Mouse (Mus musculus): ENCODE measurements around the gene Ccdc116. TPM values are rescaled to one million over a fixed set of nuclear protein-coding genes. Genes with fewer than 3 reads are reported as not detected.

The Ccdc116 gene
- polyA plus RNA-seq, 1 experiment from 2014 or later, result 0.45 TPM

DNA sequence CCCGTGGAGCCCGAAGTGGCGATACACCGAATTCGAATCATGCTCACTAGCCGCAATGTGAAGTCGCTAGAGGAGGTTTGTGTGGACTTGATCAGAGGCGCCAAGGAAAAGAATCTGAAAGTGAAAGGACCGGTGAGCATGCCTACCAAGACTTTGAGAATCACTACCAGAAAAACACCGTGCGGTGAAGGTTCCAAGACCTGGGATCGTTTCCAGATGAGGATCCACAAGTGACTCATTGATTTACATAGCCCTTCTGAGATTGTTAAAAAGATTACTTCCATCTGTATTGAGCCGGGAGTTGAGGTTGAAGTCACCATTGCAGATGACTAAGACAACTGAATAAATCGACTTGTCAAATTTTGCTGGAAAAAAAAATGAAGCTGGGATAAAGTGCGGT is 9.7 kb downstream of the Ccdc116 start:
- Histone ChIP-seq H3K4me1 (ENCODE audit: control insufficient read depth, low read depth, low read length) (no peaks in the 10 kb centered on the region; the same call in 1 of the 2 replicates), H3K27me3 (ENCODE audit: control insufficient read depth, insufficient read depth, low read depth, low read length) (no peaks in the 10 kb centered on the region), H3K4me2 (ENCODE audit: low read depth, low read length) (no peak overlapping the region), H3K9me3 (replicated peaks; ENCODE audit: control insufficient read depth, low read length) (no peaks in the 10 kb centered on the region), H3K9ac (ENCODE audit: low read depth, low read length) (no peak overlapping the region), H3K4me3 (ENCODE audit: low read depth, low read length) (no peak overlapping the region), H3K36me3 (ENCODE audit: control insufficient read depth, insufficient read depth) (no peaks in the 10 kb centered on the region), H3K27ac (ENCODE audit: low read length) (no peak overlapping the region)
- no peak for ATAC-seq (ENCODE audit: low read depth)
- WGBS (ENCODE audit: insufficient replicate concordance), result 70% methylated on average over 15 of the region's 15 CpGs

DNA sequence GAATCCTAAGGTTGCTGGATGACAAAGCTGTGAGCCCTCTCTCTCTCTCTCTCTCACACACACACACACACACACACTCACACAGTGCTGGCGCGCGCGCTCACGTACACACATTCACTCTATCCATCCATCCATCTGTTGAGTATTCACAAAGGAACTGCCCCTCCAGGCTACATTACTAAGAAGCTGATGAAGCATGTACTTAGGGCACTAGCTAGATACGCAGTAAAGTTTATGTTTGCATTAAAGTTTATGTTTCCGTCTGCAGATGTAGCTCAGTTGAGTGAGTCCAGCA is 14.2 kb downstream of the Ccdc116 start:
- Histone ChIP-seq H3K27ac (ENCODE audit: low read length) (no peak overlapping the region), H3K4me1 (ENCODE audit: control insufficient read depth, low read depth, low read length) (peaks cover 9% of the 10 kb centered on the region), H3K4me3 (ENCODE audit: low read depth, low read length) (peak overlapping the region; percentile 93), H3K9ac (ENCODE audit: low read depth, low read length) (peak overlapping the region; percentile 66), H3K36me3 (ENCODE audit: control insufficient read depth, insufficient read depth) (no peaks in the 10 kb centered on the region), H3K9me3 (replicated peaks; ENCODE audit: control insufficient read depth, low read length) (no peaks in the 10 kb centered on the region), H3K27me3 (ENCODE audit: control insufficient read depth, insufficient read depth, low read depth, low read length) (no peaks in the 10 kb centered on the region), H3K4me2 (ENCODE audit: low read depth, low read length) (peak overlapping the region; percentile 100)
- 40% methylated on average over 7 of the region's 7 CpGs for WGBS (ENCODE audit: insufficient replicate concordance)
- no peak for ATAC-seq (ENCODE audit: low read depth)

DNA sequence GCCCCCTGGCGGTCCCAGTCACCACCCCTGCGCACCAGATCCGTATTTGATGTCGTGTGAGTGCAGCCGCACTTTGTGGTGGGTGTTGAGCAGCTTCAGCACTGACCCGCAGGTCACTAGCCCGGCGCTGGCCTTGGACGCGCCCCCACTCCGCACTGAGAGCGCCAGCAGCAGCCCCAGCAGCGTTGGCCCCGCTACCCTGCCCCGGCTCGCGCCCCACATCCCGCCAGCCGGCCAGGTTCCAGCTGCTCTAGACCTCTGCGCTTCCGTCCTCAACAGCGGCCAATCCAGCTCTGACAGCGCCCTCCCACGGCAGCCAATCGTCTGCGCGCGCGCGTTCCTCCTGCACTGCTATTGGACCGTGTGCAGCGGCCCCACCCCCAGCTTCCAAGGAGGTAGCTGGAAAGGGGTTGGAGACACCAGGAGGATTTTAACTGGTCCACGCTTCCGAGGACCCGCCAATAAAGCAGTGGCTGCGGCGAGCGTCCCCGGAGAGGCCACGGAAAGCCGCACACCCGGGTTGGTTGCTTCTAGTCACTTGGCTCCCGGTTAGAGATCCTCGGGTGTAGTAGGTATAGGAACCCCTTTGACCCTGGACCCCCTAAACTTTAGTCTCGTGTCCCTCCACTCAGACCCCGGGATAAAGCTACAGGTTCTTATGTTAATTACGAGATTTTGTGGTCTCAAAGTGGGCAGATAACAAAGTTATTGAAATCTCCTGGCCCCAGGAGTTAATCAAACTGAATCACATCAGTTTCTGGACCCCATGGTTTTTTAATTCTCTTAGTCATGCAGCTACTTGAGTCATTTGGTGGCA is 14.7 kb downstream of the Ccdc116 start, which contains the start of gene Sdf2l1:
Gene Sdf2l1 (minus strand): TSS at position 295 of the 817 bp plus-strand sequence.
- Histone ChIP-seq H3K36me3 (ENCODE audit: control insufficient read depth, insufficient read depth) (no peaks in the 10 kb centered on the region), H3K4me3 (ENCODE audit: low read depth, low read length) (peak within 1 kb of the TSS; percentile 93), H3K4me2 (ENCODE audit: low read depth, low read length) (peak within 1 kb of the TSS; percentile 100), H3K27me3 (ENCODE audit: control insufficient read depth, insufficient read depth, low read depth, low read length) (no peaks in the 10 kb centered on the region), H3K9me3 (replicated peaks; ENCODE audit: control insufficient read depth, low read length) (no peaks in the 10 kb centered on the region), H3K9ac (ENCODE audit: low read depth, low read length) (peak within 1 kb of the TSS; percentile 82), H3K27ac (ENCODE audit: low read length) (peak within 1 kb of the TSS; percentile 62), H3K4me1 (ENCODE audit: control insufficient read depth, low read depth, low read length) (peaks cover 9% of the 10 kb centered on the region)
- peak; percentile 99 for ATAC-seq (ENCODE audit: low read depth)
- under 1% methylated on average over 47 of the region's 47 CpGs for WGBS (ENCODE audit: insufficient replicate concordance)

DNA sequence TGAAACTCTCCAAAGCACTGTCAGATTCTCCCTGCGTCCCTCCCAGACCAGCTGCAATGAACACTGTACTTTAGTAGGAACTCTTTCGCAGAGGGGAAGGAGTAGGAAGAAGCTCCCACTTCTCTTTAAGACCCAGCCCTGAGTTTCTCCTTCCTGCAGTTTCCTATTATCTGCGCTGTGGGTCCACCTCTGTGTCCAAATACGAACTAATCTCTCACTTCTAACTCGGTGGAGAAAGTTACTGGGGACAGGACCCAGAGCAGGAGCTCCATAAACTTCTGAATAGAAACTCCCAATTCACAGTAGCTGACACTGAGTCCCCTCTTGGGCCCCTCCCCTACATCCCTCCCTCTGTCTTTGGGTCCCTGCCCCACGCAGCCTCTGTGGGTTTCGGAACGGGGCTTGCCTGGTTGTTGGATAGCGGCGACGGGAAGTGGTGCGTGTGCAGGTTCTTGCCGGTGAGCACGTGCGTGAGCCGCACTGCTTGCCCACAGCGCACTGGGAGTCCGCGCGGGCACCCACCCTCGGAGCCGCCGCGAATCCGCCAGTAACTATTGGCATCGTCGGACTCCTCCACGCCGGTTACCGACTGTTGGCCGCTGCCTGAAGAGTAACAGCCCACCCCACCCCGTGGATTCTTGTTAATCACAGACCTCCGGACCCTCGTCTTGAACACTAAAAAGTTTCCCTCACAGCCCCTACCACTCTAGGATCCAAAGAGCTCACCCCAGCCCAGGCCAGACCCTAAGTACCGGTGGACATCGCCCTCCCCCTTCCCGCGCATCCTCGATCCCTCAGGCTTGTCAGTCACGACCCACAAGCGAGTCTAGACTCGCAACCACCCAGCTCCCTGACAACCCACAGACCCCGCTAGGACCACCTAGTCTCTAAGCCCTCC is 15.6 kb downstream of the Ccdc116 start:
- 2% methylated on average over 43 of the region's 43 CpGs for WGBS (ENCODE audit: insufficient replicate concordance)
- no peak for ATAC-seq (ENCODE audit: low read depth)
- Histone ChIP-seq H3K4me1 (ENCODE audit: control insufficient read depth, low read depth, low read length) (peaks cover 9% of the 10 kb centered on the region), H3K4me3 (ENCODE audit: low read depth, low read length) (peak overlapping the region; percentile 93), H3K9me3 (replicated peaks; ENCODE audit: control insufficient read depth, low read length) (no peaks in the 10 kb centered on the region), H3K27ac (ENCODE audit: low read length) (peak overlapping the region; percentile 62), H3K9ac (ENCODE audit: low read depth, low read length) (peak overlapping the region; percentile 82), H3K36me3 (ENCODE audit: control insufficient read depth, insufficient read depth) (no peaks in the 10 kb centered on the region), H3K27me3 (ENCODE audit: control insufficient read depth, insufficient read depth, low read depth, low read length) (no peaks in the 10 kb centered on the region), H3K4me2 (ENCODE audit: low read depth, low read length) (peak overlapping the region; percentile 100)

DNA sequence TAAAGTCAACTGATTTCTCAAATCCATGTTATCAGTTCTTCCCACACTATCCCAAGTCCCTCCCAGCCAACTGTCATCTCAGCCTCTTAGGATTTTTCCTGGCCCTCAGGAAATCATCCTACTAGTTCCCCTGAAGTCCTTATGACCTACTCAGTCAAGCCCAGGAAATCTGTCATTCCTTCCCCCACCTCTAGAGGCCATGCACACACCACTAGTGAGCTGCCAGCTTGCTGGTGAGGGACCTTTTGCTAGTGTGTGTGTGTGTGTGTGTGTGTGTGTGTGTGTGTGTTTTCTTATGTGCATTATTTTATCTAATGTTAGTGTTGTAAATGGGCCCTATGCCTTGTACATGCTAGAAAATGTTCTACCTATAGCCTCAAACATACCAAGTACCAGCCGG is 19.7 kb downstream of the Ccdc116 start:
- Histone ChIP-seq H3K36me3 (ENCODE audit: control insufficient read depth, insufficient read depth) (no peaks in the 10 kb centered on the region), H3K4me2 (ENCODE audit: low read depth, low read length) (no peak overlapping the region), H3K4me3 (ENCODE audit: low read depth, low read length) (no peak overlapping the region), H3K27ac (ENCODE audit: low read length) (no peak overlapping the region), H3K9me3 (replicated peaks; ENCODE audit: control insufficient read depth, low read length) (no peaks in the 10 kb centered on the region), H3K4me1 (ENCODE audit: control insufficient read depth, low read depth, low read length) (peaks cover 25% of the 10 kb centered on the region), H3K27me3 (ENCODE audit: control insufficient read depth, insufficient read depth, low read depth, low read length) (no peaks in the 10 kb centered on the region), H3K9ac (ENCODE audit: low read depth, low read length) (no peak overlapping the region)
- ATAC-seq (ENCODE audit: low read depth), result no peak
- whole genome bisulfite sequencing (ENCODE audit: insufficient replicate concordance), result 88% methylated on average over 1 of the region's 1 CpGs

DNA sequence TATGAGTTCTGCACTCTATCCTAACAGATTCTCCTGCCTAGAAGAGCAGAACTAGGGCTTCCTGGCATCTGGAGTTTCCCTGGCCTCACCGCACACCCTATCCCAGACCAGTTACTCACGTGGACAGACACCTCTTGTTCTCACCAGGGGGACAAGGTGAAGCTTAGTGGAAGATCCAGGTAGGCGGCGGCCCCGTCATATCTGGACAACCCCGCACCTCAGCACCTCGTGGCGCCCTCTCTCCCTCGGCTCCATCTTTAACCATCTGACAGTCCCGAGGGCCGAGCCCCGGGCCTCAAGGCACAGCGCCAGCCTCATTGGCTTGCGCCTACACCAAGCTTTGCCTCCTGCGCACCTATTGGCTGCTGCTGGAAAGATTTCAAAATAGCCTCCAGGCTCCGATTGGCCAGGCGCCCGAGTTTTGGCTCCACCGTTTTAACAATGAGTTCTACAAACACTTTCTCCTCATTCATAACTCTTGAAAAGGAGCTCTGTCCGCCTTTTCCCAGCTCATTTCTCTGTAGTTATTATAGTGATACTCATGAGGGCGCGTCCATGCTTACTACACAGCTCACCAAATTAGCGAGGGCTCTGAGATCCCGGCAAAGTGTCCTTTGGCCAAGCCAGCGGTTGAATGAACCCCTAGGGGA is 22.0 kb downstream of the Ccdc116 start, which contains the start of gene 2610318N02Rik:
Gene 2610318N02Rik (minus strand): TSS at position 297 of the 650 bp plus-strand sequence.
- peak; percentile 99 for ATAC-seq (ENCODE audit: low read depth)
- Histone ChIP-seq H3K27ac (ENCODE audit: low read length) (peak within 1 kb of the TSS; percentile 55; the same call in 1 of the 2 replicates), H3K27me3 (ENCODE audit: control insufficient read depth, insufficient read depth, low read depth, low read length) (no peaks in the 10 kb centered on the region), H3K9me3 (replicated peaks; ENCODE audit: control insufficient read depth, low read length) (no peaks in the 10 kb centered on the region), H3K4me3 (ENCODE audit: low read depth, low read length) (peak within 1 kb of the TSS; percentile 60), H3K36me3 (ENCODE audit: control insufficient read depth, insufficient read depth) (no peaks in the 10 kb centered on the region), H3K9ac (ENCODE audit: low read depth, low read length) (peak within 1 kb of the TSS; percentile 66), H3K4me2 (ENCODE audit: low read depth, low read length) (peak within 1 kb of the TSS; percentile 91), H3K4me1 (ENCODE audit: control insufficient read depth, low read depth, low read length) (peaks cover 16% of the 10 kb centered on the region)
- under 1% methylated on average over 25 of the region's 25 CpGs for WGBS (ENCODE audit: insufficient replicate concordance)

DNA sequence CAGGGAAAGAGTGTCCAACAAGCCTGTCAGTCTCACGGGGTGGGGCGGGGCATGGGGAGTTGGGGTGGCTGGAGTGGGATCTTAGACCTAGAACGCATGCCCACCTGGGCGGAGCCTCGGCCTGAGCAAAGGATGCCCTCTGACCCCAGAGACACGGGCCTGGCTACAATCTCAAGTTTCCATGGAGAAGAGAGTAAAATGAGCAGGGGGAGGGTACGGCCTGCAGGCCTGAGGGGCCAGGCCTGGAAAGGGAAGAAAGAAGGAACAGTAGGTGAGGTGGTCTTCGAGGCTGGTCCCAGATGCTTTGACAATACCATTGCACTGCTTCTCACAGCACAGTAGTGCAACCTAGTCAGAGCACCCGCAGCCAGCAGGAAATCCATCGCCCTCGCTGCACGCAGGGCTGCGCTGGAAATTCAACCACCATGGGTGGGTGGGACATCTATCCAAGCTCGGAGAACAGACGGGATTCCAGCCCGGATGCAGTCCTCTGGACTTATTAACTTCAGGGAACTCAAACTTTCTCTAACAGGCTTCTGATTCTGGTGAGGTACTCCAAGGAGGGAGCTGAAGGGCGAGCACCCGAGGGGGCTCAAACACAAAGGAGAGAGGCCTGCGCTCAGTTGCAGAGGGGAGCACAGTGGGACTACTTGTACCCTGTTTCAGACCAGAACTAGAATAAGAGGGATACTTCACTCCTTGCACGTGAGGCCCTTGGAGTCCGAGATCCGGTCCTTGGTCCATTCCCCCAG is 22.7 kb downstream of the Ccdc116 start:
- H3K36me3 ChIP-seq (ENCODE audit: control insufficient read depth, insufficient read depth), result no peaks in the 10 kb centered on the region
- peak overlapping the region; percentile 91 for H3K4me2 ChIP-seq (ENCODE audit: low read depth, low read length)
- H3K4me3 ChIP-seq (ENCODE audit: low read depth, low read length), result peak overlapping the region; percentile 60
- no peaks in the 10 kb centered on the region for H3K27me3 ChIP-seq (ENCODE audit: control insufficient read depth, insufficient read depth, low read depth, low read length)
- no peak overlapping the region for H3K27ac ChIP-seq (ENCODE audit: low read length)
- no peaks in the 10 kb centered on the region for H3K9me3 ChIP-seq (replicated peaks; ENCODE audit: control insufficient read depth, low read length)
- peaks cover 16% of the 10 kb centered on the region for H3K4me1 ChIP-seq (ENCODE audit: control insufficient read depth, low read depth, low read length)
- no peak for ATAC-seq (ENCODE audit: low read depth)
- H3K9ac ChIP-seq (ENCODE audit: low read depth, low read length), result peak overlapping the region; percentile 66
- 7% methylated on average over 22 of the region's 22 CpGs for WGBS (ENCODE audit: insufficient replicate concordance)

DNA sequence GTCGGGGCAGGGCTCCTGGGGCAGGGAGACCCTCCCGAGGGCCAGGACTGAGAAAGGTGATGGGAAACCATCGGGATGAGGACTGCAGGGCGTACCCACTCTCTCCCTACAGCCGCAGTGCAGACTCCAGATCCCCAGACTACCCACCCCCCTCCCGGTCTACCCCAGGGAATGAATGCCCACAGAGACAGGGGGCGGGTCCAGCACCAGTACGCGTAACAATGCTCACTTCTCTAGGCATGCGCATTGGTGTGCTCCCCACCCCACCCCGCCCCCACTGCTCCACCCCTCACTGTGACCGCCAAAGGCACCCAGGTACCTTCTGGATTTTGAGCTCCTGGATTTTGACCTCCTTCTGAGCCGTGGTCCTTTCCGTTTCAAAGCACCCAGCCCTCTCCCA is 25.5 kb downstream of the Ccdc116 start:
- Histone ChIP-seq H3K27me3 (ENCODE audit: control insufficient read depth, insufficient read depth, low read depth, low read length) (no peaks in the 10 kb centered on the region), H3K9me3 (replicated peaks; ENCODE audit: control insufficient read depth, low read length) (no peaks in the 10 kb centered on the region), H3K9ac (ENCODE audit: low read depth, low read length) (no peak overlapping the region), H3K36me3 (ENCODE audit: control insufficient read depth, insufficient read depth) (no peaks in the 10 kb centered on the region), H3K4me2 (ENCODE audit: low read depth, low read length) (no peak overlapping the region), H3K27ac (ENCODE audit: low read length) (no peak overlapping the region), H3K4me3 (ENCODE audit: low read depth, low read length) (no peak overlapping the region), H3K4me1 (ENCODE audit: control insufficient read depth, low read depth, low read length) (peaks cover 16% of the 10 kb centered on the region)
- ATAC-seq (ENCODE audit: low read depth), result no peak
- WGBS (ENCODE audit: insufficient replicate concordance), result 82% methylated on average over 14 of the region's 14 CpGs
